Mouse (Mus musculus) Patski (cell line): Measurements from ENCODE around the gene Crygs. TPM values are rescaled to one million over a fixed set of nuclear protein-coding genes. Genes with fewer than 3 reads are reported as not detected.
A peak's percentile ranks its signal among the peaks of the same experiment; 100 is the strongest.

Source experiments
- ATAC-seq: fragments of 100-300 bp; one replicate; pipeline ENCODE4 v1.8.0; 2021
- CTCF ChIA-PET: fragments of 350-600 bp; sonication (Branson Sonifier 250); formaldehyde crosslinking; loops from one replicate; lab custom pipeline; 2022; ENCODE audit warnings: inconsistent platforms; lab: Charles Lee
- POLR2A ChIA-PET: fragments of 350-600 bp; sonication (Branson Sonifier 250); formaldehyde crosslinking; loops from one replicate; lab custom pipeline; 2022; ENCODE audit warnings: antibody characterized with exemption, inconsistent platforms; lab: Charles Lee
- DNase-seq: peaks from one replicate; pipeline ENCODE4 v3.0.0-alpha.2; 2011; ENCODE audit warnings: low read depth, low spot score
- H3K27me3 ChIP-seq: fragments of 371-371 bp; one replicate; pipeline ENCODE4 v1.5.1; 2021
- CTCF ChIP-seq: fragments of 100-300 bp; IDR thresholded peaks from one replicate; pipeline ENCODE4 v1.5.1; 2021
- in situ Hi-C: fragments of 300-500 bp; cut with MboI; formaldehyde crosslinking; loops from 3 replicates; pipeline ENCODE4 v1.11.1; 2018; ENCODE audit warnings: low pct_unique_long_range_greater_than_20kb, mixed read lengths
- polyA plus RNA-seq: library from polyadenylated mRNA; unstranded; gene quantifications from one replicate; pipeline ENCODE4 v1.2.3, GENCODE M21; 2021

Crygs gene
- 0.60 TPM for polyA plus RNA-seq

DNA sequence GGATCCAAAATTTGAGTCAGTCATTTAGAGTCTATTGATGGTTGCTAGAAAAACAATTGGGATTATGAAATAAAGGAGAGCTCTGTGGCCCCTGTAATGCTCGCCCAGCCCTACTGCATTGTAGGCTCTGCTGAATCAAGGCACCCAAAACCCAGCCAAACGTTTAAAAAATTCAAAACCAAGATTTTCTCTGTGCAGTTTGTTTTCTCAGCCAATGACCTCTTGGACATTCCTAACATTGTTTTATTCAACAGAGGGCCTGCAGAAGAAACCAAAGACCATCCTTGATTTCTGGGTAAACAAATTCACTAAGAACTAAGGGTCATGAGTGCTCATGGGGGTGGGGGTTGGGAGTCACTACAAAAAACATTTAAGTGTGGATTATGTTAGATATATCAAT, at the start of gene Crygs:
Gene Crygs (minus strand): TSS at position 101 of the 400 bp plus-strand sequence.
- POLR2A ChIA-PET: no interaction called here
- no peak for TF ChIP-seq CTCF
- no peak for ATAC-seq
- CTCF ChIA-PET: interaction anchor here (1.0 to 2.1 kb wide), 2 partner anchors 232 to 247 kb away, joined by 3 to 5 read pairs; no protein-coding TSS in a partner anchor
- H3K27me3 ChIP-seq: no peaks in the 10 kb centered on the region
- no peak for DNase-seq
- in situ Hi-C loops: no loop called here

GRCm38 (mm10) chr16:22857431-22858113, 46.2 kb upstream of the Crygs start, which contains the start of the genes Tbccd1 and Dnajb11:
Gene Tbccd1 (minus strand): TSS chr16:22857669.
Gene Dnajb11 (plus strand): TSS chr16:22857845.
- ATAC-seq: peak; percentile 98
- in situ Hi-C loops: no loop called here
- no peaks in the 10 kb centered on the region for H3K27me3 ChIP-seq
- CTCF ChIA-PET: interaction anchor here (0.7 kb wide), 1 partner anchor 9 kb away, joined by 4 read pairs; no protein-coding TSS in a partner anchor
- POLR2A ChIA-PET: no interaction called here
- DNase-seq: peak; percentile 90
- no peak for TF ChIP-seq CTCF

- TF ChIP-seq CTCF: no peak
- POLR2A ChIA-PET: no interaction called here
- DNase-seq (no peak), ATAC-seq (no peak)
- CTCF ChIA-PET: interaction anchor here (0.7 kb wide), 1 partner anchor 8 kb away, joined by 4 read pairs; no protein-coding TSS in a partner anchor
- in situ Hi-C loops: no loop called here
- H3K27me3 ChIP-seq: no peaks in the 10 kb centered on the region
These were observed 45.4 kb upstream of the Crygs start for GRCm38 (mm10) chr16:22856773-22857172.

GRCm38 (mm10) chr16:22852709-22853108, 41.3 kb upstream of the Crygs start:
- no peak for ATAC-seq
- CTCF ChIA-PET: no interaction called here
- H3K27me3 ChIP-seq: no peaks in the 10 kb centered on the region
- POLR2A ChIA-PET: no interaction called here
- no peak for DNase-seq
- no peak for TF ChIP-seq CTCF
- in situ Hi-C loops: no loop called here

GRCm38 (mm10) chr16:22848331-22848730, 37.0 kb upstream of the Crygs start:
- ATAC-seq: peak; percentile 31
- DNase-seq: no peak
- TF ChIP-seq CTCF: no peak
- no peaks in the 10 kb centered on the region for H3K27me3 ChIP-seq
- POLR2A ChIA-PET: no interaction called here
- CTCF ChIA-PET: interaction anchor here (0.9 to 2.1 kb wide), 4 partner anchors 9 to 41 kb away, joined by 3 to 6 read pairs (median 4); no protein-coding TSS in a partner anchor
- in situ Hi-C loops: no loop called here

DNA sequence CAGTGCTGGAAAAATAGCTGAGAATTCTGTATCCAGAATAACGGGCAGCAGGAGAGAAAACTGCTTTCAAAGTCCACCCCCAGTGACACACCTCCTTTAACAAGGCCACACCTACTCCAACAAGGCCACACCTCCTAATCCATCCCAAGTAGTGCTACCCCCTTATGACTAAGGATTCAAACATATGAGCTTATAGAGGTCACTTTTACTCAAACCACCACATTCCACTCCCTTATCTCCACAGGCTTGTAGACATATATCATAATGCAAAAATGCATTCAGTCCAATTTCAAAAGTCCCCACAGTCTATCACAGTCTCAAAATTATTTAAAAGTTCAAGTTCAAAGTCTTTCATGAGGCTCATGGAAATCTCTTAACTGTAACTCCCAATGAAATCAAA, 36.3 kb upstream of the Crygs start:
- ChIA-PET POLR2A (no interaction called here), CTCF (interaction anchor here (1.4 to 2.1 kb wide), 2 partner anchors 8 to 40 kb away, joined by 3 to 6 read pairs; no protein-coding TSS in a partner anchor)
- DNase-seq (no peak), ATAC-seq (no peak)
- no peak for TF ChIP-seq CTCF
- in situ Hi-C loops: no loop called here
- no peaks in the 10 kb centered on the region for H3K27me3 ChIP-seq

- no peak for TF ChIP-seq CTCF
- ATAC-seq (no peak), DNase-seq (no peak)
- in situ Hi-C loops: no loop called here
- H3K27me3 ChIP-seq: no peaks in the 10 kb centered on the region
- ChIA-PET CTCF (interaction anchor here (1.0 kb wide), 1 partner anchor 8 kb away, joined by 3 read pairs; no protein-coding TSS in a partner anchor), POLR2A (no interaction called here)
These were observed 34.1 kb upstream of the Crygs start for GRCm38 (mm10) chr16:22845481-22845880.

- in situ Hi-C loops: no loop called here
- H3K27me3 ChIP-seq: no peaks in the 10 kb centered on the region
- ChIA-PET CTCF (interaction anchor here (1.0 kb wide), 1 partner anchor 9 kb away, joined by 3 read pairs; no protein-coding TSS in a partner anchor), POLR2A (no interaction called here)
- no peak for TF ChIP-seq CTCF
- DNase-seq: no peak
- ATAC-seq: no peak
These were observed 33.5 kb upstream of the Crygs start for GRCm38 (mm10) chr16:22844834-22845233.

- peak; percentile 60 for ATAC-seq
- DNase-seq: no peak
- H3K27me3 ChIP-seq: no peaks in the 10 kb centered on the region
- in situ Hi-C loops: no loop called here
- ChIA-PET POLR2A (no interaction called here), CTCF (interaction anchor here (1.0 kb wide), 1 partner anchor 9 kb away, joined by 3 read pairs; no protein-coding TSS in a partner anchor)
- TF ChIP-seq CTCF: no peak
These were observed 32.9 kb upstream of the Crygs start for GRCm38 (mm10) chr16:22844061-22844801.

DNA sequence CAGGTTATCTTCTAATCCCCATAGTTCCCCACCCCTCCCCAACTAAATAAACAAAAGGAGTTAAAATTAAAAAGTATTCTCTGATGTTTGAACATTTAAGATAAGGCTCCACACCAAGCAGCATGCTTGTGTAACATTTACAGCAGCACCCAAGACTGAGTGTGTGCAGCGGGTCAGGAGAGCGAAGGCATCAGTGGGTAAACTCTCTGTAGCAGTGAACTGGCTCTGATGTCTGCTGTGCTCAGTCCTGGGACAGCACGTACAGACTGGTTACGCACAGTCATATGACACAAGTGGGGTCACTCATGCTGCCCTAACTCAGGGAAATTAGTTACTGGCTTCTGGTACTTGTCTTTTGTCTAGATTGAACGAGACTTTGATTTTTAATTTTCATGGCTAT, 31.5 kb upstream of the Crygs start:
- DNase-seq: no peak
- ATAC-seq: no peak
- ChIA-PET CTCF (no interaction called here), POLR2A (no interaction called here)
- H3K27me3 ChIP-seq: no peaks in the 10 kb centered on the region
- TF ChIP-seq CTCF: no peak
- in situ Hi-C loops: no loop called here
